Mouse (Mus musculus) brain, adult 2 months (tissue): Measurements from ENCODE around the gene Cxcl17.

Source experiments
- DNase-seq: peaks from one replicate; pipeline ENCODE4 v3.0.0; 2011; ENCODE audit warnings: low read depth, low spot score

Gene Cxcl17

DNA sequence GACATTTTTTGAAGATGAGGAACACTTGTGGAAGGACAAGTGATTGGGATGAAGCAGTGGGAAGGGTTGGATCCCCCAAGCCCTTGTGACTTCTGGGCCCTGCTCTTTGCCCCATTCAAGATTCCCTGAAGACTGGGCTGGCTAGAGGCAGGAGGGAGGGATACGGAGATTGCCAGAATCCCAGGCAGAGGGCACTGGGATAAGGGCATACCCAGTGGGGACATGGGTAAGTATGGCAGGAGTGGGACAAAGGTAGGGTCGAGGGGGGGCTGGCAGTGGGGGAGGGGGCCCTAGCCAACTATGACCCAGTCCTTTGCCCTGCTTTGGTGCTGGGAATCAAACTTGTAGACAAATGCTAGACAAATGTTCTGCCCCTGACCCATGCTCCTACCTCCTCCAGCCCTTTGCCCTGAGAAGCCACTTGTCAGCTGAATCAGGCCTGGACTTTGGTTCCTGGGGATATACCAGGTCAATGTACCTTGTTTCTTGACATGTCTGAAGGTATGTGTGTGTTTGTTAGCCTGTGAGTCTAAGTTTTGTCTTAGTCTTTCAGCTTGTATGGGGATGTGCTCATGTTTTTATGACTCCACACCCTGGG is 20.7 kb downstream of the Cxcl17 start:
- DNase-seq: no peak

DNA sequence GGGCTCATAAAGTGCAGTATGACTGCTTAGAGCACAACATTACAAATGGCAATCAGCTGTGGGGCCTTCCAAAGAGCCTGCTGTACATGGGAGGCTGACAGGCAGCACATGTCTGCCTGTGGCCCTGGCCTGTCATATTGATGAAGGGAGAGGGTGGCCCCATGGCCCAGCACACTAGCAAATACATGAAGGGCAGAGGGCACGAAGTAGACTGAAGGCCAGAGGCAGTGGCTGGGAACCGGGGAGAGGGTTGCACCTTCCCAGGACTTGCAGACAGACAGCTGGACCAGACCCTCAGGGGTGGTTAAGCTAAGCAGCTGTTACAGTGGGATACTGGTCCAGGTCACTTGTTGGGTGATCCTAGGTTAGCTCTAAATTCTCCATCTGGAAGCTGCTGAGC is 21.7 kb downstream of the Cxcl17 start:
- no peak for DNase-seq

DNA sequence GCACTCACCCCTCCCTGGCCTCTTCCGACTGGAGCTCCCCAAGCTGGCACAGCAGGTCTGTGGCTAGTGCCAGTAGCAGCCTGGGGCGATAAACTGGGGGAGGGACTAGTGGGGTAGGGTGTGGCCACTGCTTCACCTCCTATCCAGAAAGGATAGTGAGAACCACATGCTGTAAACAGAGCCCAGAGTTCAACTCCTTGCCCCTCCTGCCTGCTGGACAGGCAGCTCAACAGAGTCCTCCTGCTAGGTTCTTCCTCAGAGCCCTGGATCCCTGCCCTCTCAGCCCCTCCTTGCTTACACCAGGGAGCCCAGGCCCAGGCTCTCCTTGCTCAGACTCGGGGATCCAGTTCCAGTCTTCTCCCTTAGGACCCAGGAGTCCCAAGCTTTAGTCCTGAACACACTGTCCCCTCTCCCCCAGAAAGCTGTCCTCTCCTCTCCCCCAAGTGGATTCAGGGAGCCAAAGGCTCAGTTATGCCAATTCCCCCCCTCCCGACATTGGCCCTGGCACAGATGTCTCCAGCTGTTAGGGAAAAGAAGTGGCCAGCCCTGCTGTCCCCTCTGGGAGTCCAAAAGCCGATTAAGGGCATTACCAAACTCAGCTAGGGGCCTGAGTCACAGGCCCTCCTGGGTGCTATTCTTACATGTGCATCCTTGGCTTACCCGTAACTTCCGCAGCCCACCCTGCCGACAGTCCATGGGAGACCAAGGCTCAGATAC is 22.5 kb downstream of the Cxcl17 start:
- DNase-seq: peak; percentile 72

DNA sequence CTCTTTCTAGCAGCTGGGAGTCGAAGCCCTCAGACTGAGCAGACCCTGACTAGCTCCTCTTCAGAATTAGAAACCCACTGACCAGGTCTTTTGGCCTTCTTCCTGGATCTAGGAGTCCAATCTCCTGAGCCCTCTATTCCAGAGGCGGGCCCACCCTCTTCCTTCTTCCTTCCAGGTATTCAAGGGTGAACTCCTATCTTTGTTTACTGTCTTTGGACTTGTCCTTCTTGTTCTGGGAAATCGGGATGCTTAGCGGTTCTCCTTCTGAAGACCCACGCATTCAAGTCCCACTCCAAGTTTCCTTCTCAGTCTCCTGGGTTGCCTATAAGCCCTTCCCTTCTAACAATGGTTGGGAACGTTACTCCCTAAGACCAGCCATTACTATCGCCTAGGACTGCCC is 23.8 kb downstream of the Cxcl17 start:
- no peak for DNase-seq

DNA sequence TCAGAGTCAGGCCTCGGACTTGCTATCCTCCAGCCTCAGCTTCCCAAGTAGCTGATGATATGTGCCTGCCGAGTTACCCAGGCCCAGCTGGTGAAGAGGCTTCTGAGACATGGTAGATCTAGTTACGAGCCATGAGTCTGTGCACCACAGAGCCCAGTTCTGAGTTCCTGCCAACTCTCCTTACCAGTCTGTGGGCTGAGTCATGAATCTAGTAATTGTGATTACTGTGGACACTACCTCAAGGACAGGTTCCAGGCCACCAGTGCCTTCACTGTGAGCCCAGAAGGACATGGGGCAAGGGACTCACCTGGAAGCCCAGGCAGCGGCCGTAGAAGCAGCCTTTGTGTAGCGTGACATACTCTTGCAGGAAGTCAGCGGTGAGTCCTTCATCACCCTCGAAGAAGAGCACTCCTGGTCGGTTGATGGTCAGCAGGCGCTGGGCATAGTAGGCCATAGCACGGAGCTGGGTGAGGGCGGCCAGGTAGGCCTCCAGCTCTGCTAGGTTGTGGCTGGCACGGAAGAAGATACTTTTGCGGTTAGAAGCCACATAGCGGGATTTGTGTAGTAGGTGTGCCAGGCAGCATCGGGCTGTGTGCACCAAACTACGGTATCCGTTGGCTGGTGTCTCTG is 24.8 kb downstream of the Cxcl17 start:
- DNase-seq: peak; percentile 51

DNA sequence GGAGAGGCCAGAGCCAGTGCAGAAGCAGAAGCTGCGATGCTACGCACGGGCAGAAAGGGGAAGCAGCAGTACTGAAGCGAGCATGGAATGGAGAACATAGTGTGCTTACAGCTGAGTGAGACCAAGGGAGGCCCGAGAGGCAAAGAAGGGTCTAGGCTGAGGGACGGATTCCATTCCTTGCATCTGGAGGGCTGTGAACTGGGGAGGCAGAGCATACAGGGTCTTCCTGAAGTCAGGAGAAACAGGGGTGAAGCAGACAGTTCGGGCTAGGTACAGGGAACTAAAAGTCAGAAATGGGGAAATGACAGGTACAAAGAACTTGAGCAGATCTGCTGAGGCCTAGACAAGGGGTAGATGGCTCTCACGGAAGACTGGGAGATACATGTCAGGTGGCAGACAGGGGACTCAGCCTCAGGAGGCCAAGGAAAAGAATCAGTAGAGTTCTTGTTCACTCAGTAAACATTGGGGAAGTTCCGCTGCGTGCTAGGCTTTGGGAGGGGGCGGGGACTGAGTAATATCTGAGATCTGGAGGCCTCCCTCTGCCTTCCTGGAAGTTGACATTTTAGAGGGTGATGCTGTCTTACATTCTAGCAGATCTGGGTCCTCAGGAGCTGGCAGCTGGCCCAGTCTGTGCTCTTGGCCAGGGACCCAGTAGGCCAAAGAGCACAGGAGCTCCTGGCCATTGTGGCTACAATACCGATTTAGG is 26.7 kb downstream of the Cxcl17 start:
- peak; percentile 91 for DNase-seq

DNA sequence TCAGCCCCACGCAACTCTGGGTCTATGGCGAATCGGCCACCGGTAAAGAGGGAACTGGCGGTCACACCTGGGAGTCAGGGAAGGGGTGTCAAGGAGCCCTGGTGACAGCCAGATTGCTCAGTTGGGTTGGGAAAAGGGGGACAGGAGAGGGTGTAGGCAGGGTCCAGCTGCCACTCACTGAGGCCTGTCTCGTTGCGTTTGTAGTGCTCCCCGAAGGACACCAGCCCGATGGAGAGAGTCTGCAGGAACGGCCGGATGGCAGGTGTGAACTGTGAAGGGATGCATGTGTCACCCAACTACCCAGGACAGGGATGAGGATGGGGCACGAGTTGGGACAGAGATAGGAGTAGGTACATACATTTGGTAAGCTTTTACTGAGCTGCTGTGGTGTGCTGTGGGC is 27.4 kb downstream of the Cxcl17 start:
- DNase-seq: no peak

DNA sequence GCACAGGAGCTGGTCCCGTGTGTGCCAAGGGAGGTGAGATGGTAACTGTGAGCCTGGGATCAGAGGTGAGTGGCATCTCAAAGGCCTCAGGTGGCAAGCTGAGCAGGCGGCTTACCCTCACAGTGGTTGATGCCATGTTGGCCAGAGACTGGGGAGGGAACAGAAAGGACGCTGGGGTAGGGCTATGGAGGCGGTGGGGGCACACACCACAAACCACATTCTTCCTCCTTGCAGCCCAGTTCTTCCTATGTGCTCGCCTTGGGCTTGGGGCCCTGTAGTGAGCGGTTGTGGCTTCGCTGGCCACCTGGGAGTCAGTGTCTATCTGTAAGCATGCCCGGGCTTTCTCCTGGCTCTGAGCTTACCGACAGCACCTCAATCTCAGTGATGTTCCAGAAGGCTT is 27.9 kb downstream of the Cxcl17 start:
- no peak for DNase-seq

DNA sequence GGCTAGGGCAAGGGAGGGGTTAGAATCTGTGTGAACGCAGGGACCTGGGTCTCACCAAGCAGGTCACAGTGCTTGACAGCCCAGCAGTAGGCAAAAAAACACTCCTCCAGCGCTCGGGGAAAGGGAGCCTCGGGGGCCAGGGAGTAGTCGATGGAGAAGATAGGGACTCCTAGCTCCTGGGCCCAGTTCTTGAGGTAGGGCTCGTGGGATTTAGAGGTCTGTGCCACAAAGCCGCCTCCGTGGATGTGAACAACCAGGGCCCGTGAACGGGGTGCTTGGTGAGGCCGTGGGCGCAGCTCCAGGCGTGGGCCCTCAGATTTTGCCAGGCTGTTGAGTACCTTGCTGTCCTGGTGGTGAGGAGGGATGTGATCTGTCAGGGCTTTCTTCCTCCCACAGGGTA is 28.4 kb downstream of the Cxcl17 start:
- DNase-seq: no peak

DNA sequence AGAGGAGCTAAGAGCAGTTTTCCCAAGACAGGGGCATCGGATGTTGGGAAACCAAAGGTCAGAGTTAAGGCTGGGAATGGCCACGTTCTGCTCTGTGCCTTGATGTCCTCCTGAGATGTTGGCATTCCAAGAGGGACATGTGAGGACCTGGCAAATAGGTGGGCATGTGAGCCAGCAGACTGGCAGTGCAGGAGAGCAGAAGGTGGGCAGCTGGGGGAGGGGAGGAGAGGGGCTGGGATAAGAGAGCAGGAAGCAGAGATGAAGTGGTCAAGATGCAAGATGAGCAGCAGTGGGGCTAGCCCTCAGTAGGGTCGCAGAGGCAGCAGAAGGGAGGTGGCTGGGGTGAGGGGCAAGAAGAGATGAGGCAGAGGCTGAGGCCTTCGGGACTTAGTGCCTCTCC is 28.8 kb downstream of the Cxcl17 start:
- no peak for DNase-seq

DNA sequence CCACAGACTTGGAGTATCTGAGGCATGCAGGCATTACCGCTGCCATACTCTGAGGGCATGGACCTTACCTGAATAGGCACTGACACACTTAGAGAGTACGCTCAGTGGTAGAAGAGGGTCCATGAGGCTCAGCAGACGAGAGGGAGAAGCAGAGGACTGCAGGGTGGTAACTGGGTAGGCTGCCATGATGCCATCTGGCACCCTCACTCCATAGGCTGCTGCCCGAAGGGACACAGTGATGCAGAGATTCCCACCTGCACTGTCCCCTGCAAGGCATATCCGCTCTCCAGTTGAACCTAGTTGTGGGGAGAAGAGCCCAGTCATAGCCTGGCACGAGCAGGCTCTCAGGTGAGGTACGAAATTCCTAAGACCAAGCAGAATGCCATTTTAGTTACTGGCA is 29.3 kb downstream of the Cxcl17 start:
- no peak for DNase-seq

DNA sequence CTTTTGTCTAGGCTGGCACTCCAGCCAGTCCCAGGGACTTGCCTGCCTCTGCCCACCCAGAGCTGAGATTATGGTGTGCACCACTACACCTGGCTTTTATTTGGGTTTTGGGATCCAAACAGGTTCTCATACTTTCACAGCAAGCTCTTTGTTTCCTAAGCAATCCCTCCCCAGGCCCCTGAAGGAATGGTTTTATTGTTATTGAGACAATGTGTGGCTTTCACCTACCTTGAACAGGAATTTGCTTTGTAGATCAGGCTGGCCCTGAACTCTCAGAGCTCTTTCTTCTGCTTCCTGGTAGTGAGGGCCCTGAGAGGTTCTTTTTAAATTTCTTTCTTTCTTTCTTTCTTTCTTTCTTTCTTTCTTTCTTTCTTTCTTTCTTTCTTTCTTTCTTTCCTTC is 30.1 kb downstream of the Cxcl17 start:
- DNase-seq: no peak

DNA sequence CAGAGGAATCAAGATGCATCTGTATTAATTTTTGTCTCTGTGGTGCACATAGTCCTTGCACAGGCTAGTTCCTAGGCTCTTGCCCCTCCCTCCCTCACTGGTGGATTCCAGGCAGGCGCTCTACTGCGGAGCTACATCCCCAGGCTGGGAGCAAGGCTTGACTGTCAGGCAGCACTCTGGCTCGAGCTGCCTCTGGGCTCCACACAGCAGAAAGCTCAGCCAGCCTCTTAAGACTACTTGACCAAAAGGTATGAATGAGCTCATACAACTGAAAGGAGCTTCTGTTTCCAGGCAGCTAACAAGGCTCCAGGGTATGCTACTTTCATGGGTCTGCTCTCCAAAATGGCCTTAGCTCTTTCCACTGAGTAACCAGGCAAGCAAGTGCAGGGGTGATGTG is 31.4 kb downstream of the Cxcl17 start:
- no peak for DNase-seq

DNA sequence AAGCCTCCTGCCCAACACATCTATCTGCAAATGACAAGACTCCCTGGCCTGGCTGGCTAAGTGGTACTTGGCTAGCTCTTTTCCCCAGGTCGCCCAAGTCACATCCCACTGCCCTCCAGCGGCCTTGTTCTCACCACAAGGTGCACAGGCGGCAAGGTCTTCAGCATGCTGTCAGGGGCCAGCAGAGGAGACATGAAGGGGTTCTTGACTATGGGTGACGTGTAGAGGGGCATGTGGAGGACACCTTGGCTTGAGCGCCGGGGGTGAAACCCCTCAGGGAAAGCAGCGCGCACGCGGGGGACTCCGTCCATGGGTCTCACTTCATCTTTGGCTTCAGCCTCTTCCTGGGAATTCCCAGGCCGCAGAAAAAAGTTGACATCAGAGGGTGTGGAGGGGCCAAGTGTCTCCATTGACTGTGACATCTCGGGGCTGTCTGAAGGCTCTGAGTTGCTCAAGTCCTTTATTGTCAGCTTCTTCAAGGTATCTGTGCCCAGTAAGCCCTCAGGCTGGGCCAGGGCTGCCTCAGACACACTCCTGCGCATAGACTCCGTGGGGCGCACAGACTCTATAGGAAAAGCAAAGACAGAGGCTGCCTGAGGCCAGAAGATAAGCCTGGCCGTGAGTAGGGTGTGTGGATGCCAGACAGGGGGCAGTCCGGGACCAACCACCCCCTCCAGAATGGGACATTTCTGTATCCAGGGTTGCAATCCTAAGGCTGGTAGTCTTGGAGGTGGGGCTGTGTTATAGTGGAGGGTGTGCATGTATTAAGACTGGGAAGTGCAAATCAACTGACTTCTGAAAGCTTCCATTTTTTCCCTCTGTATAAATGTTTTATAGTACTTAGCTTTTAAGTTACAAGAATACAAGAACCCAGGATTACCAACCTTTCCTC is 32.0 kb downstream of the Cxcl17 start:
- DNase-seq: no peak

DNA sequence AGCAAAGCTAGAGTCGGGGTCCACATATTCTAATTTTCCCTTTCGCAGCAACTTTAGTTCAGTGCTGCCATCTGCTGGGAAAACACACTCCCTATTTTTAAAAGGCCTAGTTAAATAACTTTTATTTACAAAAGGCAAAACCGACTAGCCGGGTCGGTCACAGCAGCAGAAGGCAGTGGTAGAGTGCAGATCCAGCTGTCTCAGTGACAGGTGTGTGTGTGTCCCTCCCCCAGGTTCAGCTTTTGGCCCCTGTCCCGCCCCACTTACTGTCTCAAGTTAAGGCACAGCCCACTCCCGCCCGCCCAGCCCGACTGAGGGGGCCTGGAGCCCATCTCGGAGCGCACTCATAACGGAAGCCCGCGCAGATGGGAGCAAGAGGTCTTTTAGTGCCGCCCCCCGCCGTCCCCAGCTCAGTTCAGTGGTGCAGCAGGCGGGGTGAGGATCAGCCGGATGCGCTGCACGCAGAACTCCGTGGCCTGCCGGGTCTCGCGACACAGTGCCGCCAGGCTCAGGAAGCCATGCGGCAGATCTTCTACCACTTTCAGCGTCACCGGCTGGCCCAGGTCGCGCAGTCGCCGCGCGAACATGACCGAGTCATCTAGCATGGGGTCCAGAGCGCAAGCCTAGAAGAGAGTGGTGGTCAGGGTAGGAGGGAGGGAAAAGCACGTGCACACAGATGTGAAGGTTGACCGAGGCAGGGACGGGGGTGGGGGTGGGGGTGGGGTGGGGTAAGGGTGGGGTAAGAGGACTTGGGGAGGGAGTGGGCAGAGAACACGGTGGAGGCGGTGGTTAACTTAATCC is 32.9 kb downstream of the Cxcl17 start:
- peak; percentile 71 for DNase-seq

DNA sequence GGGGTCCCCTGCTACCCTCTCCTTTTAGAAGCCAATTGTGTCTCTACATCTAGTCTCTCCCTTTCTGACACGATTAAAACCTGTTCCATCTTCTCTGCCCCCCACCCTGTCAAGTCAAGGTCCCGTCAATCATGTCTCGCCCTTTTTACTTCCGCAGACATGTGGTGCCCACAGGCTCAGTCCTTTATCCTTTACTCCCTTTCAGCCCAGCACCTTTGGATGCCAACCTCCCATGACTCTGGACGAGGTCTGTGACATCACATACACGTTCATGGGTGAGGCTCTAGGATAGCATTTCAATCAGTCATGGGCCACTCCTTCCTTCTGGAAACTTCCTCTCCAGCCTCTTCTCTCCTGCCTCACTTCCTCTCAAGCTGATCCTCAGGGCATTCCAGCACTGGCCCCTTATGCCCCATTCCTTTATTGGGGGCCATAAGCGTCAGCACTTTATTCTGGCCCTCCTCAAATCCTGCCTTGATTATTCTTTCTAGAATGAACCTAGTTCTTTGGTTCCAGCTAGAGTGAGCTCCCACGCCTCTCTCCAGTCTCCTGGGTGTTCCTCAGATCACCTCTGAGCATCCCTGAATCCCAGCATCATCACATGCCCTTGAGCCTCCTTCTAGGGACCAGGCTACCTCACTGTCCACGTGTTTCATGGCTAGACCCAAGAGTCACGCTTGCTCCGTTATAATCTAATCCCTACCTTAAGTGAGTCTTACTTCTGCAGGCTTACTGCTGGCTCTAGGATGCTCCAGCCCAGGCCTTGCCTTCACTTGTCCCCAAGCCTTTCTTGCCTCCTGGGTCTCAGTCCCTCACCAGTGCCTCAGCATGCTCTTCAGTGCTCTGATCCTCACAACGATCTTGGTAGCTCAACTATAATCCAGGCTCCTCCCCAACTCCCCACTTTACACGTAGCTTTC is 34.2 kb downstream of the Cxcl17 start:
- DNase-seq: no peak

DNA sequence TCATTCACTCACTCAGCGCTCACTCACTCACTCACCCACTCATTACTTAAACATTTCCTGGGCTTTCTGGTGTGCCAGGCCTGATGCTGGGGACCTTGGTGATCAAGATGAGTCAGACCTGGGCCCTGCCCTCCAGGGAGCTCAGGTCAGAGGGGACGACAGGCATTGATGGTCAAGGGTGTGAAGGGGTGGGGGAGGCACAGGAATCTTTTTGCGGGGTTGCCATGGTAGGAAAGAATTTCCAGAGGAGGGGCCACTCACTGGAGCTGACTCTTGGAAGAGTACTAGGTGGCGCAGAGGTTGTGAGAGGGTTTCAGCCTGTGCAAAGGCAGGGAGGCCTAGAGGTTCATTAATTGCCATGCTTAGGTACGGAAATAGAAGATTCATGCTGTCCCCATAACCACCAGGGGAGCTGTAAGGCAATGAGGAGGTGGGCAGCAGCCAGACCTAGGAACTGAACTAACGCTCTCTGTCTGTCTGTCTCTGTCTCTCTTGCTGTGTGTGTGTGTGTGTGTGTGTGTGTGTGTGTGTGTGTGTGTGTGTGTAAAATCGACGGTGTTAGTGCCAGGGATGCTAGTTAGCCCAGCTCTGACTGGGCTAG is 35.5 kb downstream of the Cxcl17 start:
- DNase-seq: peak; percentile 45

DNA sequence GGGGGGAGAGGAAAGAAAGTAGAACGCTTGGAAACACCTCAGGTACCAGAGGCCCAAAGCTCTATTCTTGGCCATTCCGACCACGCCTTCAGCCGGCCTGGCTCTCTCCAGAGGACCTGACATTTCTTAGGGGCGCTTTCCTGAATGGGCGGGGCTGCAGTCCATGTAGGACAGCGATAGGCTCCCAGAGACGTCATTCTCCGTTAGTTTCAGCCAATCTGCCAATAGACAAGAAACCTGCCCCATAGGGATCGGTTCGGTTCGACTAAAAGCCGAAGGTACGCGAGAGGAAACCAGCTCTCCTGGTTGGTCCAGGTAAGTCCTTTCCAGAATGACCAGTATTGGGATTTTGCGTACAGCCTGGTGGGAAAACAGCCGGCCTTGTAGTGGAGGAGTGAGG is 36.1 kb downstream of the Cxcl17 start:
- DNase-seq: peak; percentile 98

DNA sequence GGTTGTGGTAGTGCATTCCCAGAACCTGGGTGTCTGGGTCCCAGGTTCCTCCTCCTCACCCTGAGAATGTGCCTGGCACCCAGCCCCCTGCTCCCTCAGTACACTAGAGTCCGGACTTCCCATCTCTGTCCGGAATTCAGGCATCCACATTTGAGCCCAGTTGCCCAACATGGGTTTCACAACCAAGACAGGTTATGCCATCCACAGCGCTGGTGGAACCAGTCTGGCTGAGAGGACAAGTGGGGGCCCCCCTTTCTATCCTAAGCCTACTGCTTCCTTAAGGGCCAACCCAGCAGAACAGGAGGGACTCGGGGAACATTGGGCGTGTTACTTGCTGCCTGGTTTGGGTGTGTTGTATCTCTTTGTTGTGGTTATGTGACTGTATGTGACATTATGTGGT is 40.2 kb downstream of the Cxcl17 start:
- no peak for DNase-seq
